Mouse (Mus musculus) common myeloid progenitor, adult 5-6 weeks (primary cell): Measurements from ENCODE around the gene Gm20403. TPM values are rescaled to one million over a fixed set of nuclear protein-coding genes. Genes with fewer than 3 reads are reported as not detected.
"Not testable (repeated sequence)": the region's sequence is repeated elsewhere in the genome, so short reads cannot be mapped to it uniquely, and the experiment has no call there.

ENCODE experiments used
- ATAC-seq: replicated peaks from 2 replicates; pipeline ENCODE4 v1.8.0; 2016; ENCODE audit warnings: low read depth, mild to moderate bottlenecking, moderate TSS enrichment, inconsistent platforms; ENCODE audit not compliant: poor library complexity, severe bottlenecking
- total RNA-seq: library from RNA; stranded (forward); fragments of 200-1000, 187-1606 nt; gene quantifications from 2 replicates; pipeline ENCODE4 v1.2.3, GENCODE M21; 2017

Gene Gm20403
- not detected in 2 replicates for total RNA-seq

- ATAC-seq = peak; percentile 79
Measured at GRCm38 (mm10) chr12:54986052-54986717, at the start of gene Gm20403. Gene Gm20403 (minus strand): TSS chr12:54986529.

- no peak for ATAC-seq
Measured at GRCm38 (mm10) chr12:55027088-55027487, 40.8 kb upstream of the Gm20403 start.

GRCm38 (mm10) chr12:55023284-55023683 lies 37.0 kb upstream of the Gm20403 start:
- no peak for ATAC-seq

GRCm38 (mm10) chr12:55019421-55019877 lies 33.1 kb upstream of the Gm20403 start:
- peak; percentile 81 for ATAC-seq

GRCm38 (mm10) chr12:55017119-55017721 lies 30.9 kb upstream of the Gm20403 start:
- no peak for ATAC-seq

GRCm38 (mm10) chr12:55016339-55017118 lies 30.2 kb upstream of the Gm20403 start:
- ATAC-seq = peak; percentile 45

- ATAC-seq = no peak
Measured at GRCm38 (mm10) chr12:55015428-55015827, 29.1 kb upstream of the Gm20403 start.

- ATAC-seq = no peak
Measured at GRCm38 (mm10) chr12:55013626-55014398, 27.5 kb upstream of the Gm20403 start, which contains the start of gene Baz1a. Gene Baz1a (minus strand): TSS chr12:55014348.

GRCm38 (mm10) chr12:55013031-55013430 lies 26.7 kb upstream of the Gm20403 start:
- no peak for ATAC-seq

- no peak for ATAC-seq
Measured at GRCm38 (mm10) chr12:55007361-55008008, 21.2 kb upstream of the Gm20403 start.

GRCm38 (mm10) chr12:55006071-55006470 lies 19.7 kb upstream of the Gm20403 start:
- ATAC-seq = no peak

- no peak for ATAC-seq
Measured at GRCm38 (mm10) chr12:55004396-55004795, 18.1 kb upstream of the Gm20403 start.

GRCm38 (mm10) chr12:55003843-55004242 lies 17.5 kb upstream of the Gm20403 start:
- no peak for ATAC-seq

- ATAC-seq = not testable (repeated sequence)
Measured at GRCm38 (mm10) chr12:55002532-55002931, 16.2 kb upstream of the Gm20403 start.

- ATAC-seq = peak; percentile 98
Measured at GRCm38 (mm10) chr12:54999016-54999690, 12.8 kb upstream of the Gm20403 start.

- ATAC-seq = no peak
Measured at GRCm38 (mm10) chr12:54998411-54998810, 12.1 kb upstream of the Gm20403 start.

- ATAC-seq = no peak
Measured at GRCm38 (mm10) chr12:54996979-54997474, 10.7 kb upstream of the Gm20403 start.

GRCm38 (mm10) chr12:54995965-54996364 lies 9.6 kb upstream of the Gm20403 start:
- ATAC-seq = no peak

GRCm38 (mm10) chr12:54994418-54994817 lies 8.1 kb upstream of the Gm20403 start:
- ATAC-seq = no peak
